Mouse (Mus musculus): Measurements from ENCODE around the gene Stx5a.

Stx5a gene

DNA sequence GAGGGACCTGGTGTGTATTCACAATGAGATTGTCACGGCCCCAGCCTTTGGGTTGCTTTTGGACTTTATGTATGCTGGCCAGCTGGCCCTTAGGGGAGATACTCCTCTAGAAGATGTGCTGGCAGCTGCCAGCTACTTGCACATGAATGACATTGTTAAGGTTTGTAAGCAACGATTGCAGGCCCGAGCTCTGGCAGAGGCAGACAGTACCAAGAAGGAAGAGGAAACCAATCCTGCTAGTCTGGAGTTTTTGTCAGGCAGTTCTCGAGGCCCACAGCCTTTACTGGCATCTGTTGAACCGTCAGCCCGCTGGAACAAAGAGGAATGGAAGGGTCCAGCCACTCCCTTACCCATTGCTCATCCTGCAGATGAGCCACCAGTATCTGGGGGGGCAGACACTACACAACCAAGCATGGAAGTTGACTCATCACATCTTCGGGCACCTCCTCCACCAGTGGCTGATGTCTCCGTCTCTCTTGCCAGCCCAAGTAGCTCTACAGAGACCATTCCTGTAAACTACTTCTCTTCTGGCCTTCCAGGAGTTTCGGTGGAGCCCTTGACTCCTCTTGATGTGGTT is 62.1 kb downstream of the Stx5a start:
- no peak for DNase-seq

DNA sequence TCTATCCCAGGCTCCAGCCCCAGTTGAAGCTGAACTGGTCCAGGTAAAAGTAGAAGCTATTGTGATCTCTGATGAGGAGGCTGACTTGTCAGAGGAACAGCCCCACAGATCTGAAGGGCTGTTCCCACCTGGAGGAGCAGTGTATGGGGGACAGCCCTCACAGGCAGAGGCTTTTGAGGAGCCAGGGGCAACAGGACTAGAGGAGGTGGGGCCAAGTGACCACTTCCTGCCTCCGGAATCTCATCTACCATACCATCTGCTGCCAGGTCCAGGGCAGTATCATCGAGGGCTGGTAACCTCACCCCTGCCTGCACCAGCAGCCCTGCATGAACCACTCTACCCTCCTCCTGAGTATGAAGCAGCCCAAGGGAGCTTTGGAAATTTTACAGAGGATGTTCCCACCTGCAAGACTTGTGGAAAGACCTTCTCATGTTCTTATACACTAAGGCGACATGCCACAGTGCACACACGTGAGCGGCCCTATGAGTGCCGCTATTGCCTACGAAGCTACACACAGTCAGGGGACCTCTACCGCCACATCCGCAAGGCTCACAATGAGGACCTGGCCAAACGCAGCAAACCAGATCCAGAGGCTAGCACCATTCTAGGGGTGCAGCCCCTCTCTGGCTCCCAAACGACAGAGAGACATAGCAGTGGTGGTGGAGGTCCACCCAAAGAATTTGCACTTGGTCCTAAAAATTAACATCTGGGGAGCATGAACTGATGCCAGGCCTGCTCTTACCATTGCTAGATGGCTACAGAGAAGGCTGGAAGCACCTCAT is 62.9 kb downstream of the Stx5a start:
- DNase-seq = no peak
